Mouse (Mus musculus): ENCODE data around the gene Perp. TPM values are rescaled to one million over a fixed set of nuclear protein-coding genes. Genes with fewer than 3 reads are reported as not detected.

Perp gene
- polyA plus RNA-seq, 1 experiment: 422 TPM

- no peak overlapping the region for H3K27ac ChIP-seq (ENCODE audit: insufficient read depth, low read depth, low read length)
- H3K4me3 ChIP-seq (ENCODE audit: low read depth, low read length): no peak overlapping the region
- WGBS: 42% methylated on average over 6 of the region's 6 CpGs
- TF ChIP-seq CTCF (IDR thresholded peaks at IDR 0.05; ENCODE audit: extremely low read depth, insufficient read length, insufficient replicate concordance, low read depth, low read length) (no peak), POLR2A (IDR thresholded peaks at IDR 0.05; ENCODE audit: low read depth, low read length) (no peak)
- no peaks in the 10 kb centered on the region for H3K27me3 ChIP-seq (ENCODE audit: control insufficient read depth, insufficient read depth, low read length)
- H3K36me3 ChIP-seq (ENCODE audit: control insufficient read depth, insufficient read depth, low read length): no peaks in the 10 kb centered on the region
- no peaks in the 10 kb centered on the region for H3K4me1 ChIP-seq (ENCODE audit: control insufficient read depth, insufficient read depth, insufficient read length, low read length)
These were observed 49.7 kb downstream of the Perp start for GRCm38 (mm10) chr10:18894259-18895166.

- H3K27me3 ChIP-seq (ENCODE audit: control insufficient read depth, insufficient read depth, low read length): no peaks in the 10 kb centered on the region
- H3K4me1 ChIP-seq (ENCODE audit: control insufficient read depth, insufficient read depth, insufficient read length, low read length): no peaks in the 10 kb centered on the region
- 12% methylated on average over 6 of the region's 6 CpGs for WGBS
- no peak overlapping the region for H3K4me3 ChIP-seq (ENCODE audit: low read depth, low read length)
- no peaks in the 10 kb centered on the region for H3K36me3 ChIP-seq (ENCODE audit: control insufficient read depth, insufficient read depth, low read length)
- TF ChIP-seq CTCF (IDR thresholded peaks at IDR 0.05; ENCODE audit: extremely low read depth, insufficient read length, insufficient replicate concordance, low read depth, low read length) (peak; percentile 81; the same call in 1 of the 2 replicates), POLR2A (IDR thresholded peaks at IDR 0.05; ENCODE audit: low read depth, low read length) (no peak)
- no peak overlapping the region for H3K27ac ChIP-seq (ENCODE audit: insufficient read depth, low read depth, low read length)
These were observed 59.3 kb downstream of the Perp start for GRCm38 (mm10) chr10:18904108-18904507.

Other genes starting within 250 kb of the Perp start
- 2.0 and 2.3 TPM in 2 replicates for gene Arfgef3, start 101.1 kb upstream of the Perp start, polyA plus RNA-seq (2012; rRNA removed)
- gene Gm4922, start 58.2 kb upstream of the Perp start, polyA plus RNA-seq (2012; rRNA removed): not detected in 2 replicates
- 4.1 and 7.4 TPM in 2 replicates for gene Tnfaip3, start 170.6 kb downstream of the Perp start, polyA plus RNA-seq (2012; rRNA removed)